Mouse (Mus musculus): ENCODE results near the gene Il20.

- TF ChIP-seq CTCF (IDR thresholded peaks at IDR 0.05; ENCODE audit: borderline replicate concordance, control insufficient read depth, extremely low read depth, insufficient read depth, low read length, poor library complexity): no peak
- TF ChIP-seq POLR2A (IDR thresholded peaks at IDR 0.05; ENCODE audit: control insufficient read depth, extremely low read depth, insufficient read depth, low read length, poor library complexity): no peak
These were observed 34.2 kb downstream of the Il20 start for GRCm38 (mm10) chr1:130876931-130877509.

Data from thymus, adult 2 months (tissue).